Comparison of ENCODE assay signal across 16 mouse cellular contexts in the genomic region with DNA sequence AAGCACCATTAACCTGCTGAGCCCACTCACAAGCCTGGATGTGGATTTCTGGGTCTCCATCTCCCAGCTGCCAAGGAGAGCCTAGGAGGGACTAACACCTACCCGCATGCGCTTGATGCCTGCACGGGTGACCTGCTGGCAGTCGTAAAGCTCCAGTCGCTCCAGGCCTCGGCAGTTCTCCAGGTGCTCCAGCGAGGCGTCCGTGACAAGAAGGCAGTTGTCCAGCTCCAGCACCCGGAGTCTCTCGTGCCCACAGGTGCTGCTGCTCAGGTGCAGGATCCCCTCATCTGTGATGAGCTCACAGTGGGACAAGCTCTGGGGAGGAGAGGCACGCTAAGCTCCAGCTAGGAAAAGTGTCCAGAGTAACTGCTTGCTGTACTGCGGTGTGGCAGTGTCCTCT. TPM values are rescaled to one million over a fixed set of nuclear protein-coding genes. Genes with fewer than 3 reads are reported as not detected.
DNase-seq lines count a peak whose midpoint lies in the region; ATAC-seq and TF ChIP-seq lines count a peak whose summit lies in the region.
"Had no signal": no experiment of that assay in that cellular context is flagged by ENCODE, and none has a peak within 500 bp of the region (broad histone marks: within the 10 kb centered on the region; RNA-seq: fewer than 3 reads in every experiment).

No protein-coding gene starts in this region.

- no peak overlapping the region for H3K27ac ChIP-seq in gastrocnemius, adult 2 months
- no peak overlapping the region for H3K27ac ChIP-seq in kidney, embryonic 15.5 days
- H3K27ac ChIP-seq in left cerebral cortex, adult 2 months, result no peak overlapping the region
- no peak overlapping the region for H3K27ac ChIP-seq in forebrain, embryonic 12.5 days
- H3K27ac ChIP-seq: forebrain, embryonic 15.5 days; liver, embryonic 15.5 days; midbrain, embryonic 13.5 days had no signal

- intact Hi-C loops in gastrocnemius, adult 2 months (cut with DNase I), result no loop called here
- intact Hi-C loops in heart, postnatal 36 days (cut with DNase I), result no loop called here
- intact Hi-C loops in left cerebral cortex, adult 2 months (cut with DNase I), result no loop called here

- H3K4me2 ChIP-seq in kidney, embryonic 15.5 days, result no peak overlapping the region
- H3K4me2 ChIP-seq in forebrain, embryonic 12.5 days, result no peak overlapping the region
- H3K4me2 ChIP-seq: forebrain, embryonic 15.5 days; liver, embryonic 15.5 days; midbrain, embryonic 13.5 days had no signal

- WGBS in kidney, embryonic 15.5 days, result 59% methylated on average over 13 of the region's 13 CpGs
- 90% methylated on average over 13 of the region's 13 CpGs for WGBS in forebrain, embryonic 12.5 days

- no peaks in the 10 kb centered on the region for H3K9me3 ChIP-seq in kidney, embryonic 15.5 days (replicated peaks)
- H3K9me3 ChIP-seq in forebrain, embryonic 12.5 days, result no peaks in the 10 kb centered on the region
- H3K9me3 ChIP-seq: forebrain, embryonic 15.5 days; liver, embryonic 15.5 days; midbrain, embryonic 13.5 days had no signal

- no peak for ATAC-seq in kidney, embryonic 15.5 days (replicated peaks; ENCODE audit: low FRiP score)
- ATAC-seq in forebrain, embryonic 12.5 days (ENCODE audit: low FRiP score), result no peak
- ATAC-seq: forebrain, embryonic 15.5 days; midbrain, embryonic 13.5 days; Patski had no signal

- TF ChIP-seq CTCF in gastrocnemius, adult 2 months (IDR thresholded peaks at IDR 0.05), result no peak
- TF ChIP-seq CTCF in left cerebral cortex, adult 2 months (IDR thresholded peaks at IDR 0.05), result no peak

- no peak overlapping the region for H3K9ac ChIP-seq in kidney, embryonic 15.5 days
- no peak overlapping the region for H3K9ac ChIP-seq in forebrain, embryonic 12.5 days
- H3K9ac ChIP-seq: forebrain, embryonic 15.5 days; liver, embryonic 15.5 days; midbrain, embryonic 13.5 days had no signal

- peak; percentile 53 for DNase-seq in gastrocnemius, adult 2 months
- no peak for DNase-seq in gastrocnemius, adult 18-20 months (ENCODE audit: low spot score)
- peak; percentile 63 for DNase-seq in kidney, adult 18-20 months
- peak; percentile 16 to 20 for DNase-seq in heart, postnatal 36 days
- DNase-seq in urinary bladder, adult 2 months (ENCODE audit: low spot score), result no peak
- no peak for DNase-seq in left cerebral cortex, adult 2 months (ENCODE audit: extremely low spot score in 1 of 2, low spot score in 2 of 2)
- DNase-seq: gastrocnemius, postnatal 36 days; left cerebral cortex, postnatal 4 days; lung, postnatal 36 days; right cerebral cortex, postnatal 4 days had no signal

- no peak overlapping the region for H3K4me3 ChIP-seq in gastrocnemius, adult 2 months
- H3K4me3 ChIP-seq in kidney, embryonic 15.5 days (replicated peaks), result no peak overlapping the region
- H3K4me3 ChIP-seq in left cerebral cortex, adult 2 months, result no peak overlapping the region
- no peak overlapping the region for H3K4me3 ChIP-seq in forebrain, embryonic 12.5 days (replicated peaks)
- H3K4me3 ChIP-seq: forebrain, embryonic 15.5 days; liver, embryonic 15.5 days; midbrain, embryonic 13.5 days had no signal

- peaks cover 61% of the 10 kb centered on the region for H3K36me3 ChIP-seq in kidney, embryonic 15.5 days
- H3K36me3 ChIP-seq in forebrain, embryonic 12.5 days (replicated peaks), result peaks cover 57% of the 10 kb centered on the region

- H3K4me1 ChIP-seq in kidney, embryonic 15.5 days, result peaks cover 10% of the 10 kb centered on the region
- H3K4me1 ChIP-seq in forebrain, embryonic 12.5 days, result peaks cover 9% of the 10 kb centered on the region

- H3K27me3 ChIP-seq in kidney, embryonic 15.5 days, result no peaks in the 10 kb centered on the region
- no peaks in the 10 kb centered on the region for H3K27me3 ChIP-seq in forebrain, embryonic 12.5 days
- H3K27me3 ChIP-seq: forebrain, embryonic 15.5 days; liver, embryonic 15.5 days; midbrain, embryonic 13.5 days; Patski had no signal

RNA-seq across cellular contexts. Expression of gene Ubp1, which starts 48.6 kb away (rescaled TPM):
- total RNA-seq in gastrocnemius, adult 2 months (2021), result 10 to 100 TPM; 19.7 to 20.3 TPM
- total RNA-seq in gastrocnemius, adult 18-20 months (2021), result 10 to 100 TPM; 14.3 to 17.0 TPM
- polyA plus RNA-seq in kidney, embryonic 15.5 days (2015; fragmentation: Nextera tagmentation; extraction: Ambion mirVana), result 35.1 and 37.2 TPM in 2 replicates
- total RNA-seq in heart, postnatal 36 days (2021), result 10 to 100 TPM; 24.9 to 25.7 TPM
- 92.3 and 107 TPM in 2 replicates for polyA plus RNA-seq in urinary bladder, adult 2 months (2012; rRNA removed)
- total RNA-seq in left cerebral cortex, adult 2 months (2021), result 10 to 100 TPM; 74.6 to 82.4 TPM
- 46.7 and 47.6 TPM in 2 replicates for polyA plus RNA-seq in forebrain, embryonic 12.5 days (2016; fragmentation: Nextera tagmentation; extraction: Ambion mirVana)

Comparison
In these comparisons a context has a peak if more than half of its experiments do, and no peak if none do; other contexts are left out.
1. DNase-seq: peak in gastrocnemius, adult 2 months (single experiment), kidney, adult 18-20 months (single experiment) and heart, postnatal 36 days (2 of 2); none in gastrocnemius, adult 18-20 months (single experiment), urinary bladder, adult 2 months (single experiment) and left cerebral cortex, adult 2 months (0 of 2).